Mouse (Mus musculus) forebrain, embryonic 14.5 days (tissue): ENCODE data around the gene Sept4. TPM values are rescaled to one million over a fixed set of nuclear protein-coding genes. Genes with fewer than 3 reads are reported as not detected.
A peak's percentile ranks its signal among the peaks of the same experiment; 100 is the strongest.

ENCODE experiments used
- ATAC-seq: fragments of 200-750 bp; cut with Nextera tagmentation; 2 replicates; pipeline ENCODE4 v1.8.0; 2017; ENCODE audit warnings: mild to moderate bottlenecking, moderate library complexity
- DNase-seq: peaks from one replicate; pipeline ENCODE4 v3.0.0-alpha.2; 2015; ENCODE audit warnings: low spot score
- H3K27ac ChIP-seq: fragments of 300-500 bp; sonication (generic); 2 replicates; pipeline ENCODE4 v1.5.1; 2014; ENCODE audit warnings: low read depth, mild to moderate bottlenecking, control low read depth, low read length, moderate library complexity
- H3K27me3 ChIP-seq: fragments of 300-500 bp; sonication (generic); replicated peaks from 2 replicates; pipeline ENCODE4 v1.6.1; 2014; ENCODE audit warnings: low read length, control low read depth, mixed read lengths; ENCODE audit not compliant: control insufficient read depth, insufficient read depth
- H3K36me3 ChIP-seq: fragments of 300-500 bp; sonication (generic); 2 replicates; pipeline ENCODE4 v1.6.1; 2014; ENCODE audit warnings: low read length, control low read depth; ENCODE audit not compliant: control insufficient read depth, insufficient read depth
- H3K4me1 ChIP-seq: fragments of 300-500 bp; sonication (generic); 2 replicates; pipeline ENCODE4 v1.6.1; 2014; ENCODE audit warnings: antibody characterized with exemption, low read length, control low read depth; ENCODE audit not compliant: control insufficient read depth, insufficient read depth
- H3K4me2 ChIP-seq: fragments of 300-500 bp; sonication (generic); 2 replicates; pipeline ENCODE4 v1.6.1; 2014; ENCODE audit warnings: mild to moderate bottlenecking, control low read depth, low read length
- H3K4me3 ChIP-seq: fragments of 300-500 bp; sonication (generic); 2 replicates; pipeline ENCODE4 v1.5.1; 2014; ENCODE audit warnings: low read depth, low read length, control low read depth
- H3K9ac ChIP-seq: fragments of 300-500 bp; sonication (generic); 2 replicates; pipeline ENCODE4 v1.6.1; 2014; ENCODE audit warnings: mild to moderate bottlenecking, low read length, control low read depth, moderate library complexity
- H3K9me3 ChIP-seq: fragments of 300-500 bp; sonication (generic); replicated peaks from 2 replicates; pipeline ENCODE4 v1.6.1; 2016; ENCODE audit warnings: low read length, control low read depth, mixed read lengths; ENCODE audit not compliant: control insufficient read depth
- WGBS: fragments of 180-500 bp; shearing (Covaris S2); extraction: QIAGEN DNeasy Blood & Tissue Kit; methylation state at CpG from one replicate; pipeline ENCODE4 v1.1.7; 2014; 5-methylcytosine and 5-hydroxymethylcytosine counted together
- polyA plus RNA-seq: library from polyadenylated mRNA; unstranded; fragments of >200 nt; fragmentation: Nextera tagmentation; extraction: Ambion mirVana; gene quantifications from 2 replicates; pipeline ENCODE4 v1.2.1, GENCODE M21; 2014

Gene Sept4
- polyA plus RNA-seq, 1 experiment from 2014 or later = 16.8 TPM

- Histone ChIP-seq H3K36me3 (peaks cover 39% of the 10 kb centered on the region), H3K4me1 (no peaks in the 10 kb centered on the region), H3K27ac (no peak overlapping the region), H3K9ac (no peak overlapping the region), H3K9me3 (no peaks in the 10 kb centered on the region), H3K4me2 (no peak overlapping the region), H3K4me3 (no peak overlapping the region), H3K27me3 (no peaks in the 10 kb centered on the region)
- WGBS = 84% methylated on average over 4 of the region's 4 CpGs
- no peak for DNase-seq
- ATAC-seq = no peak
Observed at GRCm38 (mm10) chr11:87623160-87623559, 54.5 kb downstream of the Sept4 start.

GRCm38 (mm10) chr11:87629859-87630258, 61.2 kb downstream of the Sept4 start:
- Histone ChIP-seq H3K36me3 (peaks cover 7% of the 10 kb centered on the region; the same call in 1 of the 2 replicates), H3K4me1 (no peaks in the 10 kb centered on the region), H3K27me3 (no peaks in the 10 kb centered on the region), H3K27ac (no peak overlapping the region), H3K4me2 (no peak overlapping the region), H3K9me3 (no peaks in the 10 kb centered on the region), H3K9ac (no peak overlapping the region), H3K4me3 (no peak overlapping the region)
- ATAC-seq (no peak), DNase-seq (peak; percentile 59)
- WGBS = 37% methylated on average over 10 of the region's 10 CpGs

- Histone ChIP-seq H3K4me3 (peak overlapping the region; percentile 30), H3K4me1 (peaks cover 3% of the 10 kb centered on the region; the same call in 1 of the 2 replicates), H3K36me3 (no peaks in the 10 kb centered on the region), H3K9me3 (no peaks in the 10 kb centered on the region), H3K27ac (no peak overlapping the region), H3K9ac (peak overlapping the region; percentile 58), H3K4me2 (peak overlapping the region; percentile 57), H3K27me3 (no peaks in the 10 kb centered on the region)
- DNase-seq = no peak
- WGBS = 8% methylated on average over 2 of the region's 2 CpGs
- 0 out of 2 replicates have a peak, but pooled peaks have one; percentile 23 for ATAC-seq
Observed at GRCm38 (mm10) chr11:87638793-87639192, 70.1 kb downstream of the Sept4 start.

- Histone ChIP-seq H3K4me2 (peak overlapping the region; percentile 57), H3K9ac (peak overlapping the region; percentile 58), H3K9me3 (no peaks in the 10 kb centered on the region), H3K4me3 (peak overlapping the region; percentile 30), H3K27ac (no peak overlapping the region), H3K4me1 (peaks cover 3% of the 10 kb centered on the region; the same call in 1 of the 2 replicates), H3K36me3 (no peaks in the 10 kb centered on the region), H3K27me3 (no peaks in the 10 kb centered on the region)
- under 1% methylated on average over 29 of the region's 29 CpGs for WGBS
- DNase-seq (peak; percentile 39), ATAC-seq (peak; percentile 55; the same call in 1 of the 2 replicates)
Observed at GRCm38 (mm10) chr11:87639206-87639605, 70.5 kb downstream of the Sept4 start.

Other genes with a start within 250 kb of the Sept4 start
- gene Ppm1e, start 209.9 kb upstream of the Sept4 start, polyA plus RNA-seq = 22.3 and 25.1 TPM in 2 replicates
- 4.5 and 8.1 TPM in 2 replicates for gene Rad51c, start 163.9 kb upstream of the Sept4 start, polyA plus RNA-seq
- 0.21 and 0.24 TPM in 2 replicates for gene Tex14, start 163.8 kb upstream of the Sept4 start, polyA plus RNA-seq
- not detected in 2 replicates for gene Gm11492, start 2.2 kb upstream of the Sept4 start, polyA plus RNA-seq
- gene Mtmr4, start 23.3 kb downstream of the Sept4 start, polyA plus RNA-seq = 45.5 and 59.7 TPM in 2 replicates
- gene Hsf5, start 48.3 kb downstream of the Sept4 start, polyA plus RNA-seq = 0.33 and 0.36 TPM in 2 replicates
- gene Rnf43, start 93.8 kb downstream of the Sept4 start, polyA plus RNA-seq = 0.63 and 1.1 TPM in 2 replicates
- gene Supt4a, start 168.6 kb downstream of the Sept4 start, polyA plus RNA-seq = 160 and 203 TPM in 2 replicates
- gene Tspoap1, start 191.6 kb downstream of the Sept4 start, polyA plus RNA-seq = 13.5 and 20.2 TPM in 2 replicates
- gene Mpo, start 224.7 kb downstream of the Sept4 start, polyA plus RNA-seq = 0.22 and 0.23 TPM in 2 replicates